Mouse (Mus musculus): Measurements from ENCODE around the gene Gfm1. TPM values are rescaled to one million over a fixed set of nuclear protein-coding genes. Genes with fewer than 3 reads are reported as not detected.

The Gfm1 gene
- 28.2 TPM for total RNA-seq (2023)

GRCm38 (mm10) chr3:67429999-67430380 lies at the start of gene Gfm1:
Gfm1 (plus strand) TSS chr3:67430096.

GRCm38 (mm10) chr3:67463450-67464372 lies 33.8 kb downstream of the Gfm1 start, which contains the start of gene Lxn:
Lxn (minus strand) TSS chr3:67463926.

GRCm38 (mm10) chr3:67515274-67515801 lies 85.4 kb downstream of the Gfm1 start, which contains the start of gene Rarres1:
Rarres1 (minus strand) TSS chr3:67515523.

Other genes starting within 250 kb of the Gfm1 start
- 1.1 TPM for gene Mlf1, start 56.0 kb upstream of the Gfm1 start, total RNA-seq (2023)
- not detected for gene Gm17402, start 54.9 kb upstream of the Gfm1 start, total RNA-seq (2023)
- 0.88 TPM for gene Lxn, start 33.8 kb downstream of the Gfm1 start, total RNA-seq (2023)
- gene Rarres1, start 85.4 kb downstream of the Gfm1 start, total RNA-seq (2023) = not detected
- 28.1 TPM for gene Mfsd1, start 152.6 kb downstream of the Gfm1 start, total RNA-seq (2023)